Mouse (Mus musculus) adrenal gland, postnatal 14 days (tissue): ENCODE data around the gene Ldlrad2. TPM values are rescaled to one million over a fixed set of nuclear protein-coding genes. Genes with fewer than 3 reads are reported as not detected.
A peak's percentile ranks its signal among the peaks of the same experiment; 100 is the strongest.
"Not testable (repeated sequence)": the region's sequence is repeated elsewhere in the genome, so short reads cannot be mapped to it uniquely, and the experiment has no call there.

Source experiments
- DNase-seq: peaks from one replicate; pipeline ENCODE4 v3.0.0; 2021; ENCODE audit warnings: mixed read lengths
- long read RNA-seq, 2 experiments: library from polyadenylated mRNA; stranded (forward); transcript quantifications; one replicate each; pipeline ENCODE4 v2.0.0; 2021
- total RNA-seq: library from RNA; stranded (reverse); gene quantifications from 2 replicates; pipeline ENCODE4 v1.2.3, GENCODE M21; 2021

Gene Ldlrad2
- total RNA-seq = not detected in 2 replicates
- long read RNA-seq, experiment 1 = 0 reads
- long read RNA-seq, experiment 2 = 0 reads

- DNase-seq = no peak
These were observed at the start of gene Ldlrad2 for GRCm38 (mm10) chr4:137574469-137574868. Gene Ldlrad2, minus strand, starts transcription at chr4:137574569.

- no peak for DNase-seq
These were observed 48.5 kb upstream of the Ldlrad2 start for GRCm38 (mm10) chr4:137622847-137623246.

GRCm38 (mm10) chr4:137610256-137610655 lies 35.9 kb upstream of the Ldlrad2 start:
- DNase-seq = no peak

- DNase-seq = no peak
These were observed 35.3 kb upstream of the Ldlrad2 start for GRCm38 (mm10) chr4:137609702-137610101.

- no peak for DNase-seq
These were observed 34.9 kb upstream of the Ldlrad2 start for GRCm38 (mm10) chr4:137609281-137609680.

- no peak for DNase-seq
These were observed 32.7 kb upstream of the Ldlrad2 start for GRCm38 (mm10) chr4:137607023-137607422.

- no peak for DNase-seq
These were observed 29.2 kb upstream of the Ldlrad2 start for GRCm38 (mm10) chr4:137603449-137604171.

GRCm38 (mm10) chr4:137598577-137598976 lies 24.2 kb upstream of the Ldlrad2 start:
- DNase-seq = no peak

GRCm38 (mm10) chr4:137597098-137597630 lies 22.8 kb upstream of the Ldlrad2 start:
- DNase-seq = no peak

GRCm38 (mm10) chr4:137594496-137595270 lies 20.3 kb upstream of the Ldlrad2 start:
- DNase-seq = peak; percentile 55

GRCm38 (mm10) chr4:137593601-137594495 lies 19.5 kb upstream of the Ldlrad2 start, which contains the start of gene Usp48:
Gene Usp48, plus strand, starts transcription at chr4:137593755.
- DNase-seq = peak; percentile 100

- DNase-seq = peak; percentile 71
These were observed 16.6 kb upstream of the Ldlrad2 start for GRCm38 (mm10) chr4:137590961-137591360.

- no peak for DNase-seq
These were observed 15.2 kb upstream of the Ldlrad2 start for GRCm38 (mm10) chr4:137589586-137589985.

- DNase-seq = not testable (repeated sequence)
These were observed 14.7 kb upstream of the Ldlrad2 start for GRCm38 (mm10) chr4:137589095-137589494.

GRCm38 (mm10) chr4:137581815-137582214 lies 7.4 kb upstream of the Ldlrad2 start:
- peak; percentile 84 for DNase-seq

- DNase-seq = no peak
These were observed 5.9 kb upstream of the Ldlrad2 start for GRCm38 (mm10) chr4:137580299-137580698.

- DNase-seq = no peak
These were observed 5.4 kb upstream of the Ldlrad2 start for GRCm38 (mm10) chr4:137579789-137580188.

GRCm38 (mm10) chr4:137578181-137578845 lies 3.9 kb upstream of the Ldlrad2 start:
- DNase-seq = peak; percentile 82

GRCm38 (mm10) chr4:137577486-137577885 lies 3.1 kb upstream of the Ldlrad2 start:
- no peak for DNase-seq

- DNase-seq = no peak
These were observed 4.5 kb downstream of the Ldlrad2 start for GRCm38 (mm10) chr4:137569873-137570272.

GRCm38 (mm10) chr4:137556673-137557210 lies 17.6 kb downstream of the Ldlrad2 start:
- no peak for DNase-seq
